16 mouse cellular contexts compared by ENCODE assay signal in genomic region chr4:33497657-33498056, GRCm38 (mm10).
"Had no signal": no experiment of that assay in that cellular context is flagged by ENCODE, and none has a peak within 500 bp of the region (broad histone marks: within the 10 kb centered on the region; RNA-seq: fewer than 3 reads in every experiment).

No protein-coding gene starts in this region.

- H3K4me1 ChIP-seq: limb, embryonic 10.5 days had no signal

- H3K27ac ChIP-seq: left cerebral cortex, adult 2 months; limb, embryonic 10.5 days; liver, embryonic 15.5 days; neural tube, embryonic 13.5 days had no signal

- H3K36me3 ChIP-seq: midbrain, embryonic 15.5 days had no signal

- H3K9ac ChIP-seq: liver, embryonic 15.5 days; lung, embryonic 14.5 days; midbrain, embryonic 15.5 days; neural tube, embryonic 13.5 days had no signal

- H3K9me3 ChIP-seq: limb, embryonic 10.5 days; liver, embryonic 15.5 days had no signal

- H3K4me2 ChIP-seq: liver, embryonic 11.5 days; liver, embryonic 15.5 days; lung, embryonic 14.5 days; midbrain, embryonic 15.5 days; neural tube, embryonic 13.5 days had no signal

- DNase-seq: kidney, postnatal 10 days; kidney, postnatal 4 days; lung, postnatal 10 days; lung, postnatal 4 days; retina, postnatal 1 day; right cerebral cortex, postnatal 4 days; spleen, adult 18-20 months; thymus, adult 18-20 months; thymus, postnatal 14 days had no signal

- H3K4me3 ChIP-seq: left cerebral cortex, adult 2 months; limb, embryonic 10.5 days; liver, embryonic 15.5 days; midbrain, embryonic 15.5 days; neural tube, embryonic 13.5 days had no signal

- H3K27me3 ChIP-seq: liver, embryonic 15.5 days; midbrain, embryonic 15.5 days; neural tube, embryonic 13.5 days had no signal
